Mouse (Mus musculus): Measurements from ENCODE around the gene B4galnt1.

DNA sequence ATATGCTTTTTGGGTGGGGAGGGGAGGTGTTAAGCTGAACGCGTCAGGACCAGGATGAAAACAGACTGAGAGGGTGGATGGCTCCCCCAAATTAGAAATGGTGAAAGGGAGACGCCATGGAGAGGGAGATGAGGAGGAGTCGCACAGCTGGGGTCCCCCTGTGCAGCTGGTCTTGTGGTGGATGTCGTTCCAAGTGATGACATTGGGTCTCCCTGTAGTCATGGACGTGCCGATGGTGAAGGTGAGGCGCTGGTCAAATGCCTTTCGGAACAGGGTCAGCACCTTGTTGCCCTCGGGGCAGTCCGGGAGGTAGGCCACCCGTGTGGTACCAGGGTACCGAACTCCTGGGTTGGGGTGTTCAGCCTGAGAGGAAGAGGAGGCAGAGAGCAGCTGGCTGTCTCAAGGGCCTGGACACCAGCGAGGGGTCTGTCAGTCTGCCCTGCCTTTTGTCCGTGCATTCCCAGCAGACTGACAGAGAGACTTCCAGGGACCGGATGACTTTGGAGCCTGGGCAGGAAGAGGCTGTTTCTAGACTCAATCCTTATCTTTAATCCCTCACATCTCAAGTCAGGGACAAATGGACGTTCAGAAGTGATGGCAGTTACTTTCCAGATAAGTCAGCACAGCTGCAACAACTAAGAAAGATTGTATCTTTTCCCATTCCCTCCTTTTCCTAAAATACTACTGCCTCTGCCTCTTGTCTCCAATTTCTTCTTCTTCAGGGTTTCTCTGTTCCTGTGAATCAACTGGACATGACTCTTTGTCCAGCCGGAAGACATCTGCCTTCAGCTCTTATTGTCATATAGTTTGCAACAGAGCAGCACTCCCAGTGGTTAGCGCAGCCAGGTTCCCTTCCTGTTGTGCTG is 26.4 kb downstream of the B4galnt1 start:
- no peak for TF ChIP-seq FLI1 (IDR thresholded peaks at IDR 0.05; ENCODE audit: low read length)
- no peak for TF ChIP-seq GATA1 (IDR thresholded peaks at IDR 0.05; ENCODE audit: borderline replicate concordance, low read length)
